Mouse (Mus musculus): ENCODE measurements around the gene Osbp2.

The Osbp2 gene

GRCm38 (mm10) chr11:3761775-3762501 lies 101.8 kb downstream of the Osbp2 start:
- DNase-seq (ENCODE audit: low spot score in 2 of 2): no peak

DNA sequence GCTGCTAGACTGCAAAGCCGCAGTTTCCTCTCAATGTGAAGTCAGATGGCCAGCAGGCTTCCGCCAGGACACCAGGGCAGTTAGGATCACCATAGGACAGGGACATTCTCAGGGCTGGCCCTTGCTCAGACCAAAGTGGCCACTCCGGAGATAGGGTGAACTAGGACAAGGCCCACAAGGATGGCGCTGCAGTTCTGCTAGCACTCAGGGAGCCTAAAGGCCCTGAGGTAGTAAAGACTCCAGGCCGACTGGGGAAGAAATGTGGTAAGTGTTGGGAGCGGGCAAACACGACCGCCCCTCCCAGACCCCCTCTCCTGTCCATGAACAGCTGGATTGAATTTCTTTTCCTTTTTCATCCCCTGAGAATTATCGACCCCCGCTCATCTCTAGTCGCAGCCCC lies 102.4 kb downstream of the Osbp2 start:
- no peak for DNase-seq (ENCODE audit: low spot score in 2 of 2)

DNA sequence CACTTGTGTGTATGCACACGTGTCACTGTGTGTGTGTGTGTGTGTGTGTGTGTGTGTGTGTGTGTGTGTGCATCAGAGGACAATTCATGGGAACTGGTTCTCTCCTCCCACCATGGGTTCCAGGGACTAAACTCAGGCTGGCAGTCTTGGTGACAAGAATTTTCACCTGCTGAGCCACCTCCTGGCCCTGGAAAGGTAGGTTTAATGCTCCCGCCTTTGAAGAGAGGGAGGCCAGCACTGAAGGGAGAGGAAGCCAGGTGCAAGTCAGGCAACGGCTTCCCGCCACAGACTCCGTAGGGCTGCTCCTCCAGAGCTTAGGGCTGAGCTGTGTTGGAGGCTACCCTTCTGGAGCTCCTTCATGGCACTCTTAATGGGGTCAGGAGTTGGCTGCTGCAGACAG lies 104.3 kb downstream of the Osbp2 start:
- no peak for DNase-seq (ENCODE audit: low spot score in 2 of 2)

DNA sequence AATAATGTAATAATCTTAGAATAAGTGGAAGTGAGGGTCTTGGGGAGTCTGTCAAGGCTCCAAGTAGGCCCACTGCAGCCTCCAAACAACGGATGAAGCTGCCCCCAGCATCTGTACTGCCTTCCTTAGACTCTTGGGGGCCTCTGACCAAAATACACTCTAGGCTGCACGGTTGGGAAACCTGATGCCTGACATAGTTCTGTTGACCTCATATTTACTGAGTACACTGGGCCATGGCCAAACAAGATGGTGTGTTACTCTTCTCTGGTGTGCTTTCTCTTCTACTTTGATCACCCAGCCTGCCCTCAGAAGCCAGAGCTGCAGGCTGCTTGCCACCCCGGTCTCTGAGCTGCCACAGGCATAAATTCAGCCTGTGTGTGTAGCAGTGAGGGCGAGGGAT lies 108.4 kb downstream of the Osbp2 start:
- DNase-seq (ENCODE audit: low spot score in 2 of 2): no peak

DNA sequence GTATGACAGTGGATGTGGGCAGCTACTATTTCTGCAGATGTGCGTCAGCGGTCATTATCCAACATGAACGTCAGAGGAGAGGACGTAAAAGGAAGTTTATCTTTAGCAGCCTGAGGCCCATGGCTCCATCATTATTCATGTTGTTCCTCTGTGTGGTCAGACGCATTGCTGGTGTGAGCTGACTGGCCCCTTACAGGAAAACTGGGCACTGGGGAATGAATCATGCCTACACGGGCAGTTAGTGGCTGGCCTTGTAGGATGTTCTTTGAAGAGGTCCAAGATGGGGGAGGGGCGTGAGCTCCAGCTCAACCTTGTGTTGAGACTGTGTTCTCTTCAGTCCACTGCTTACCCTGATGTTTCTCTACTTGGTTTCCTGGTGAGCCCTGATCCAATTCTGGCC lies 109.0 kb downstream of the Osbp2 start:
- DNase-seq (ENCODE audit: low spot score in 2 of 2): no peak

DNA sequence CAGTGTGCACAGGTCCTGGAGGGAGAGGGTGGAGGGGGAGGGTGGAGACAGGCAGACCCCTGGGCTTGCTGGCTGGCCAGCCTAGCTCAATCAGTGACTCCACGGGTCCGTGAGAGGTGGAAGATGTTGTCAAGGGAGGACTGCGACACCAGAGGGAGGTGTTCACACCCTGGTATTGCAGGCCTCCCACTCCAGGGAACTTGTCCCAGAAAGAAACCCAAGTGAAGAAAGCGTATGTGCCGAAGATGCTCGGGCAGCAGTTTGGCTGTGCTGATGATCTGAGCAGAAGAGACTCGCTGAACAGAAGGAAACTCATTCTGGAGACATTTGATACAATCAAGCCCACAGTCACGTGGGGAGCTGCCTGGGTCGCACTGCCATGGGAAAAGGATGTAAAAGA lies 109.8 kb downstream of the Osbp2 start:
- peak in 1 of 2 experiments; percentile 63 for DNase-seq (ENCODE audit: low spot score in 2 of 2)

GRCm38 (mm10) chr11:3752766-3753165 lies 110.9 kb downstream of the Osbp2 start:
- DNase-seq (ENCODE audit: low spot score in 2 of 2): no peak

GRCm38 (mm10) chr11:3749831-3750230 lies 113.9 kb downstream of the Osbp2 start:
- no peak for DNase-seq (ENCODE audit: low spot score in 2 of 2)

- no peak for DNase-seq (ENCODE audit: low spot score in 2 of 2)
Observed at GRCm38 (mm10) chr11:3742449-3742848, 121.3 kb downstream of the Osbp2 start.

DNA sequence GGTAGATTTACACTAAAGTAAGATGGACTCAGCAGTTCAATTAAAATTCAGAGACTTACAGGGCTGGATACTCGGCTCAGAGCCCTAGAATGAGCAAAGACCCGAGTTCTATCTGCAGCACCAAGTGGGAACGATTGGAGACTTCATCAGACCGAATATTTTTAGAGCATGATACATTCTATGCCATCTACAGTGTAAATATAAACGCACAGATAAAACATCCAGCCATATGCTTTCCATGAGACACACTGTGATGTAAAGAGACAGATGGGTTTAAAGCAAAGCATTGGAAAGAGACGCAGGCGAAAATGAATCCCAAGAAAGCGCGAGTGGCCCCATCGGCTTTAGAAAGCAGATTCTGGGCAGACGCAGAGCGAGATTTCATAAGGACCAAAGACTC lies 122.5 kb downstream of the Osbp2 start:
- peak in 1 of 2 experiments; percentile 77 for DNase-seq (ENCODE audit: low spot score in 2 of 2)

- DNase-seq (ENCODE audit: low spot score in 2 of 2): no peak
Observed at GRCm38 (mm10) chr11:3738778-3739177, 124.9 kb downstream of the Osbp2 start.

DNA sequence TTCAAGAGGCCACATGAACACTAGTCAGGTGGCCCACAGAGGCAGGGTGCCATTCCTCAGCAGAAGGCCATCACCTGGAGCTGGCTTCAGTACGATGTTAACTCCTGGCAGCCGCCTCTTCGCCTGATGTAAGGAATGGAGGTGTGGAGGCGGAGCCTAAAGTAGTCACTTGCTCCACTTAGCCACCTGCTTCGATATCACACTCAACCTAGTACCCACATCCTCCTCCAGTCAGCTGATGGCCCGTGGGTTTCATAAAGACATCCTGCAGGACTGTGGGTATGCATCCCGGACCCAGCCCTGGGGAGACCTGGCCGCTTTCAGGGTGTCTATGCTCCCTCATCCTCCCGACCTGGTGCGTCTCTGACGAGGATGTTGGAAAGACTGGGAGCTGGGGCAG lies 128.0 kb downstream of the Osbp2 start:
- DNase-seq (ENCODE audit: low spot score in 2 of 2): peak in 1 of 2 experiments; percentile 71

DNA sequence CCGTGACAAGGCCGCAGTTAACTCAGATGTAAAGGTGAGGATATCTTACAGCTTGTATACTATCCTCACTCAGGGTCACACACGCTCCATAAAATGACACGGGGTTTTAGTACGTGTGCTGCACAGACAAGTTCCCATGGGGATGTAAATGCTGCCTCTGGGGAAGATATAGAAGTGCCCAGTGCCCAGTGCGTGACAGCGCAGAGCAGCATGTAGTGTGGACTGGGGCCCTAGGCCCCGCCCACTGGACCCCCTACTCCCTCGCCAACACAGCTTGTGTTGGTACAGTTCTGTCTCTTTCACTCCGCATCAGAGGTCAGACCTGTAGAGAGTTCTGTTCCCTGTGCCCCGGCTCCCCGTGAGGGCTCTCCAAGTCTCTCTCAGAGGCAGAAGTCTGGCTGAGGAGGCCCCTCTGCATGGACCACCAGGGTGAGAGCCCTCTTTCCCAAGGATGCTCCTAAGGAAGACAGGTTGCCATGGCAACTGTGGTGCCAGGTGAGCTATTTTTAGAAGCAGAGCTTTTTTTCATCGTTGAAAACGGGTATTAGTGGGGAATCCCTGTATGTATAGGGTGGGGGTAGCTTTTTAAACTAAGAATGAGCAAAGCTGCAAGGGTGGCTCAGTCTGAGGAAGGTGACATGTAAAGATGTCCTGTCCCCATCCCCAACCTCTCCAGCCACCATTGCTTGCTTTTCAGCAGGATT lies 129.6 kb downstream of the Osbp2 start:
- DNase-seq (ENCODE audit: low spot score in 2 of 2): no peak

DNA sequence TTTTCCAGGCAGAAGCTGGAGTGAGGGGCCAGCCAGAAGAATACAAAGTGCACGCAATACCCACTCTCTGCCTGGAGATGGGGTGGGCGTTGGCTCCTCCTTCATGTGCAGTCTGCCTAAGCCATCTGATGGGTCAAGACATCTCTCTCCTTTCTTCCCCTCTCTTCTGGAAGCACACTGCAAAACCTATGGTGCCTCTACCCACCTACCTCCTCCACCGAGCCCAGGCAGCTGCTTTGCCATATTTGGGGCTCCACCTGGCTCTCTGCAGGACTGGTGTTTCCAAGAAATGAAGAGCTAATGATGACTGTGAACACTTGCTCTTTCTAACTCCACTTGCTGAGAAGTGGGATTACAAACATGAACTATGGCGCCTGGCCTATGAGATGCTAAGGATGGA lies 132.2 kb downstream of the Osbp2 start:
- DNase-seq (ENCODE audit: low spot score in 2 of 2): no peak

DNA sequence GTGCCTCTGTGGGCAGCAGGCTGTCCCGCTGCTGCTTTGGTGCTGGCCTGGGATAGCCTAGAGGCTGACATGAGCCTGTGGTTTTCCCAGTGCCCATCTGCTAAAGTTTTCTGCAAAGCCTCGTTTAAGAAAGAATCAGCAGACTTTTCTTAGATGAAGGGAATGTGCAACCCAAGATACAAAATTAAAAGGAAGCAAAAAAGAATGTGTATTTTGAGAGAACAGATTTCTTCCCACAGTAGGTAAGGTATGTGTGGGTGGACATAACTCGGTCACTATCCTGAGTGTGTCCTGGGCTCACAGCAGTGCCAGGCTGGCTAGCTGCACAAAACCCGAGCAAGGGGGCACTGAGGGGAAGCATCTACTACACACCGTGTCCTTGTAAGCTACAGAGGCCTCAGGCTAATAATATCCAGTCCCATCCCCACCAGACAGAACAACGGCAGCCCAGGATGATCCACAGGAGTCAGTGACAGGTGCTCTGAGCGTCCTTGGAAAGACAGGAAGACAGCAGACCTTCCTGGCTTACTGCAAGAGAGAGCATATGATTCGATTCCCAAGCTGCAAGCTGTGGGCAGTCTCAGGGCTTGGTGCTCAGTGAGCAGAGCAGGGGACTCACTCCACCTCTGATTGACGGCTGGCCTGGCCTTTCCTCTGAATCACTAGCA lies 136.1 kb downstream of the Osbp2 start:
- peak in 1 of 2 experiments; percentile 45 for DNase-seq (ENCODE audit: low spot score in 2 of 2)

GRCm38 (mm10) chr11:3725331-3726054 lies 138.2 kb downstream of the Osbp2 start:
- DNase-seq (ENCODE audit: low spot score in 2 of 2): no peak

GRCm38 (mm10) chr11:3724726-3725125 lies 139.0 kb downstream of the Osbp2 start:
- DNase-seq (ENCODE audit: low spot score in 2 of 2): peak in 1 of 2 experiments; percentile 52

DNA sequence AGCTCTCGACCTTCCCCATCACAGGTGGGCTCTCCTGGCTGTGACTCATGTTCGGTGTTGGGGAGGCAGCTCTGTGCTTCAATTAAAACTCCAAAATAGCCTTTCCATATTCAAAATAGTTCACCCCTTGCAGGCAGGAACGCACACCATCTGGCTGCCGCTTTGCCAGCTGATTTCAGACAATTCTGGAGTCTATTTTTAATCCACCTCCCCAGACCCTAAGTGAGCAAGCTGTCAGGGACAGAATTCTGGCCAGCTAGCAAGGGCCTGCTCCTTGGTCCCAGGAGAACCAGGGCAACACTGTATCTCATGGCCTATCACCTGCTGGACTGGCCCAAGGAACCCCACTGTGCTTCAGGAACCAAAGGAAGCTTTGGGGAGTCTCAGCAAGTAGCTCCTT lies 139.8 kb downstream of the Osbp2 start:
- peak; percentile 62 to 78 for DNase-seq (ENCODE audit: low spot score in 2 of 2)

- DNase-seq (ENCODE audit: low spot score in 2 of 2): no peak
Observed at GRCm38 (mm10) chr11:3722861-3723260, 140.8 kb downstream of the Osbp2 start.

DNA sequence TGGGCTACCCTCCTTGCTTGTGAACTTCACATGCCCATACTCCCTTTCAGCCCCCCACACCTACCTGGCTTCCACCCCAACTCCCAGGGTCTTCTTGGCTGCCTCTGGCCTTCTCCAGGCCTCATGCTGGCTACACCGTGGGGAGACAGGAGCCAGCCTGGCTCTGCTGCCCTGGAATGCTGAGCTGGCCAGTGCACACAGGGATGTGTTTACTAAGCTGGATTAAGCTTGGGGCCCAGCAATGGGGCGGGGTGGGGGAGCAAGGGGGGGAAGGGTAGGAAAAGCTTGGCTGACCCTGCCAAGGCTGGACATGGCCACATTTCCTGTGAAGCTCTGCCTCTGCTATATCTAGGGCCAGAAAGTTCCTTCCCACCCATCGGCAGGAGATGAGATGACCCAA lies 141.7 kb downstream of the Osbp2 start:
- DNase-seq (ENCODE audit: low spot score in 2 of 2): no peak

GRCm38 (mm10) chr11:3716662-3717061 lies 147.0 kb downstream of the Osbp2 start:
- no peak for DNase-seq (ENCODE audit: low spot score in 2 of 2)

DNA sequence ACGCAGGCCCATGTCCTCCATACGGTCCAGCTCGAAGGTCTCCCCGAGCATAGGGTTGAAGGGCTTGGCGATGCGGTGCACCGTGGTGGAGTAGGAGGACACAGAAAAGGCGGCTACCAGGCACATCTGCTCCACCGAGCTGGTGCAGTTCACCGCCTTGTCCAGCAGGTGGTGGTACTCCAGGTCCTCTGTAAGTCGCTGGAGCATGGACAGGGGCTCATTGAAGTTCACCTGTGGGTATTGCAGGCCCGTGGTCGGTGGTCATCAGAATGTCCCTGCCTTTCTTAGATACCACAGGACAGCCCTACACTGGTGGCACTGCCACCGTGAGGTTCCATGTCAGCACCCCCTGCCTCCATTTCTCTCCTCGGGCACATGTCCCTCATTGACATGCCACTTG lies 149.2 kb downstream of the Osbp2 start:
- DNase-seq (ENCODE audit: low spot score in 2 of 2): peak; percentile 66 to 81

Data from frontal cortex, postnatal 36 days (tissue).